Mouse (Mus musculus): ENCODE measurements around the gene Zmiz1. TPM values are rescaled to one million over a fixed set of nuclear protein-coding genes. Genes with fewer than 3 reads are reported as not detected.

Gene Zmiz1
- total and polyA plus RNA-seq, 3 experiments = 0.09 to 0.16 TPM; not detected in 1

GRCm38 (mm10) chr14:25521500-25521899 is 62.5 kb downstream of the Zmiz1 start:
- ATAC-seq (ENCODE audit: extremely low read depth, insufficient number of reproducible peaks, low FRiP score, poor library complexity, severe bottlenecking) (no peak), DNase-seq (ENCODE audit: low spot score) (no peak)
- Histone ChIP-seq H3K27me3 (ENCODE audit: insufficient read depth, low read length) (no peaks in the 10 kb centered on the region), H3K4me3 (ENCODE audit: low read depth, low read length) (no peak overlapping the region), H3K36me3 (replicated peaks) (no peaks in the 10 kb centered on the region), H3K4me1 (ENCODE audit: insufficient read depth, low read depth, low read length) (no peaks in the 10 kb centered on the region), H3K9me3 (replicated peaks) (peaks cover 90% of the 10 kb centered on the region)
- no peak for TF ChIP-seq GATA1 (IDR thresholded peaks at IDR 0.05; ENCODE audit: borderline replicate concordance, low read length)
- no peak for TF ChIP-seq TAL1 (conservative IDR thresholded peaks at IDR 0.05; ENCODE audit: low read depth, low read length)
- TF ChIP-seq POLR2AphosphoS5 (IDR thresholded peaks at IDR 0.05; ENCODE audit: insufficient replicate concordance, low read depth, low read length) = no peak
- TF ChIP-seq CTCF (IDR thresholded peaks at IDR 0.05; ENCODE audit: low read depth, low read length) = no peak
- no peak for TF ChIP-seq GATA2 (IDR thresholded peaks at IDR 0.05; ENCODE audit: borderline replicate concordance, low read depth, low read length)

- ATAC-seq (ENCODE audit: extremely low read depth, insufficient number of reproducible peaks, low FRiP score, poor library complexity, severe bottlenecking) = no peak
- TF ChIP-seq TAL1 (conservative IDR thresholded peaks at IDR 0.05; ENCODE audit: low read depth, low read length) = no peak
- no peak for TF ChIP-seq GATA2 (IDR thresholded peaks at IDR 0.05; ENCODE audit: borderline replicate concordance, low read depth, low read length)
- no peak for TF ChIP-seq CTCF (IDR thresholded peaks at IDR 0.05; ENCODE audit: low read depth, low read length)
- no peak for TF ChIP-seq POLR2AphosphoS5 (IDR thresholded peaks at IDR 0.05; ENCODE audit: insufficient replicate concordance, low read depth, low read length)
- TF ChIP-seq GATA1 (IDR thresholded peaks at IDR 0.05; ENCODE audit: borderline replicate concordance, low read length) = no peak
- H3K27me3 ChIP-seq (ENCODE audit: insufficient read depth, low read length) = no peaks in the 10 kb centered on the region
- H3K4me3 ChIP-seq (ENCODE audit: low read depth, low read length) = no peak overlapping the region
- peaks cover 89% of the 10 kb centered on the region for H3K9me3 ChIP-seq (replicated peaks)
- H3K4me1 ChIP-seq (ENCODE audit: insufficient read depth, low read depth, low read length) = no peaks in the 10 kb centered on the region
- H3K36me3 ChIP-seq (replicated peaks) = no peaks in the 10 kb centered on the region
- DNase-seq (ENCODE audit: low spot score) = no peak
Measured at GRCm38 (mm10) chr14:25522415-25522814, 63.4 kb downstream of the Zmiz1 start.

GRCm38 (mm10) chr14:25523230-25524110 is 64.5 kb downstream of the Zmiz1 start:
- Histone ChIP-seq H3K4me1 (ENCODE audit: insufficient read depth, low read depth, low read length) (no peaks in the 10 kb centered on the region), H3K4me3 (ENCODE audit: low read depth, low read length) (no peak overlapping the region), H3K36me3 (replicated peaks) (no peaks in the 10 kb centered on the region), H3K9me3 (replicated peaks) (peaks cover 91% of the 10 kb centered on the region), H3K27me3 (ENCODE audit: insufficient read depth, low read length) (no peaks in the 10 kb centered on the region)
- DNase-seq (ENCODE audit: low spot score) = no peak
- no peak for TF ChIP-seq TAL1 (conservative IDR thresholded peaks at IDR 0.05; ENCODE audit: low read depth, low read length)
- no peak for TF ChIP-seq GATA1 (IDR thresholded peaks at IDR 0.05; ENCODE audit: borderline replicate concordance, low read length)
- TF ChIP-seq POLR2AphosphoS5 (IDR thresholded peaks at IDR 0.05; ENCODE audit: insufficient replicate concordance, low read depth, low read length) = no peak
- no peak for TF ChIP-seq CTCF (IDR thresholded peaks at IDR 0.05; ENCODE audit: low read depth, low read length)
- no peak for ATAC-seq (ENCODE audit: extremely low read depth, insufficient number of reproducible peaks, low FRiP score, poor library complexity, severe bottlenecking)

- no peaks in the 10 kb centered on the region for H3K4me1 ChIP-seq (ENCODE audit: insufficient read depth, low read depth, low read length)
- H3K36me3 ChIP-seq (replicated peaks) = no peaks in the 10 kb centered on the region
- H3K4me3 ChIP-seq (ENCODE audit: low read depth, low read length) = no peak overlapping the region
- no peaks in the 10 kb centered on the region for H3K27me3 ChIP-seq (ENCODE audit: insufficient read depth, low read length)
- DNase-seq (ENCODE audit: low spot score) (no peak), ATAC-seq (ENCODE audit: extremely low read depth, insufficient number of reproducible peaks, low FRiP score, poor library complexity, severe bottlenecking) (no peak)
- TF ChIP-seq GATA2 (IDR thresholded peaks at IDR 0.05; ENCODE audit: borderline replicate concordance, low read depth, low read length) (no peak), GATA1 (IDR thresholded peaks at IDR 0.05; ENCODE audit: borderline replicate concordance, low read length) (no peak), CTCF (IDR thresholded peaks at IDR 0.05; ENCODE audit: low read depth, low read length) (no peak), TAL1 (conservative IDR thresholded peaks at IDR 0.05; ENCODE audit: low read depth, low read length) (no peak), POLR2AphosphoS5 (IDR thresholded peaks at IDR 0.05; ENCODE audit: insufficient replicate concordance, low read depth, low read length) (no peak)
- H3K9me3 ChIP-seq (replicated peaks) = peaks cover 94% of the 10 kb centered on the region
Measured at GRCm38 (mm10) chr14:25524111-25524495, 65.1 kb downstream of the Zmiz1 start.

GRCm38 (mm10) chr14:25524884-25525283 is 65.9 kb downstream of the Zmiz1 start:
- ATAC-seq (ENCODE audit: extremely low read depth, insufficient number of reproducible peaks, low FRiP score, poor library complexity, severe bottlenecking) (no peak), DNase-seq (ENCODE audit: low spot score) (no peak)
- Histone ChIP-seq H3K9me3 (replicated peaks) (peaks cover 92% of the 10 kb centered on the region), H3K4me3 (ENCODE audit: low read depth, low read length) (no peak overlapping the region), H3K36me3 (replicated peaks) (no peaks in the 10 kb centered on the region), H3K4me1 (ENCODE audit: insufficient read depth, low read depth, low read length) (no peaks in the 10 kb centered on the region), H3K27me3 (ENCODE audit: insufficient read depth, low read length) (no peaks in the 10 kb centered on the region)
- no peak for TF ChIP-seq GATA1 (IDR thresholded peaks at IDR 0.05; ENCODE audit: borderline replicate concordance, low read length)
- no peak for TF ChIP-seq CTCF (IDR thresholded peaks at IDR 0.05; ENCODE audit: low read depth, low read length)
- no peak for TF ChIP-seq GATA2 (IDR thresholded peaks at IDR 0.05; ENCODE audit: borderline replicate concordance, low read depth, low read length)
- TF ChIP-seq TAL1 (conservative IDR thresholded peaks at IDR 0.05; ENCODE audit: low read depth, low read length) = no peak
- TF ChIP-seq POLR2AphosphoS5 (IDR thresholded peaks at IDR 0.05; ENCODE audit: insufficient replicate concordance, low read depth, low read length) = no peak

- Histone ChIP-seq H3K27me3 (ENCODE audit: insufficient read depth, low read length) (no peaks in the 10 kb centered on the region), H3K36me3 (replicated peaks) (no peaks in the 10 kb centered on the region), H3K4me1 (ENCODE audit: insufficient read depth, low read depth, low read length) (no peaks in the 10 kb centered on the region), H3K4me3 (ENCODE audit: low read depth, low read length) (no peak overlapping the region), H3K9me3 (replicated peaks) (peaks cover 92% of the 10 kb centered on the region)
- no peak for TF ChIP-seq CTCF (IDR thresholded peaks at IDR 0.05; ENCODE audit: low read depth, low read length)
- TF ChIP-seq TAL1 (conservative IDR thresholded peaks at IDR 0.05; ENCODE audit: low read depth, low read length) = no peak
- TF ChIP-seq GATA1 (IDR thresholded peaks at IDR 0.05; ENCODE audit: borderline replicate concordance, low read length) = no peak
- no peak for TF ChIP-seq POLR2AphosphoS5 (IDR thresholded peaks at IDR 0.05; ENCODE audit: insufficient replicate concordance, low read depth, low read length)
- TF ChIP-seq GATA2 (IDR thresholded peaks at IDR 0.05; ENCODE audit: borderline replicate concordance, low read depth, low read length) = no peak
- DNase-seq (ENCODE audit: low spot score) = no peak
- no peak for ATAC-seq (ENCODE audit: extremely low read depth, insufficient number of reproducible peaks, low FRiP score, poor library complexity, severe bottlenecking)
Measured at GRCm38 (mm10) chr14:25525729-25526128, 66.7 kb downstream of the Zmiz1 start.

Data from G1E (cell line).